Mouse (Mus musculus): Measurements from ENCODE around the gene Cox8a.

Cox8a gene

DNA sequence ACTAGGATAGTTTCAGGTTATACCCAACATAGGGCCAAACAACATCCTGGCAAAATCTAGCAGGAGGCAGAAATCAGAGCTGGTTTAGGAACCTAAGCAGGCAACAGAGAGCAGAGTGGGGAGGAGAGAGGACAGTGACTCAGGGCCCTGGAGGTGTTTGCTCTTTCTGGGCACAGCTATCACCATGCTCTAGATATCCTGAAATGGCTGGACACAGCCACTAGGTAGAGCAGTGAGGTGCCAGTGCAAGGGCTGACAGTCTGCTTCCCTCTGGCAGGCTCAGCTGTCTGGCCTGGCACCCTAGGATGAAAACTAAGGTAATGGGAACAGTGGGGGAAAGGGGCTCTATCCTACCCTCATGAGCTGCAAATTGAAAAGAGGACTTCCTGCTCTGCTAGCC, 6.1 kb upstream of the Cox8a start:
- DNase-seq (ENCODE audit: low spot score): no peak

DNA sequence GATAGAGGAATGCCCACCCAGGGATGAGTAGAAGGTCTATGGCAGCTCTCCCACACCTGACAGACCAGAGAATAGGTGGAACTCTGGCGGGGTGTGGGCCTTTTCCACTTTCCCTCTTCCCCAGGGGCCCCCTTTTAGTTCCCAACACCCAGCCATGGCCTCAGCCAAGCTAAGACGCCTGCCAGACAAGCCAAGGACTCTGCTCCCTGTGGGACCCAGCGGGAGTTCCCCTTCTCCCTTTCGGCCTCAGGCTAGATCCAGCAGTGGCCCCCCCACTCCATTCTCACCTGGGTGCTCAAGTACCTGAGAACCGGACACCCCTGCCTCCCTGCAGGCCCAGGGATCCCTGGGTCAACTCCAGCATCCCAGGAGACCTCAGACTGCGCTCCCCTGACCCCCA, 4.8 kb upstream of the Cox8a start:
- DNase-seq (ENCODE audit: low spot score): no peak

DNA sequence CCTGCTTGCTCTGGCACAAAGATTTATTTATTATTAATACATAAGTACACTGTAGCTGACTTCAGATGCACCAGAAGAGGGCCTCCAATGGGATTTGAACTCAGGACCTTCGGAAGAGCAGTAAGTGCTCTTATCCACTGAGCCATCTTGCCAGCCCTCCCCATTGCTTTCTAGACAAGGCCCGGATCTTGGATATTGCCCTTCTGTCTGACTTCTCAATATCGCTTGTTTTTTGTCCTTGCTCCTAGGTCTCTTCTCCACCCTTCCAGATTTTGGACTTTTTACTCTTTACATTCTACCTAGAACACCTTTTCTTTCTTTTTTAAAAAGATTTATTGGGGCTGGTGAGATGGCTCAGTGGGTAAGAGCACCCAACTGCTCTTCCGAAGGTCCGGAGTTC, 1.3 kb upstream of the Cox8a start:
- no peak for DNase-seq (ENCODE audit: low spot score)

DNA sequence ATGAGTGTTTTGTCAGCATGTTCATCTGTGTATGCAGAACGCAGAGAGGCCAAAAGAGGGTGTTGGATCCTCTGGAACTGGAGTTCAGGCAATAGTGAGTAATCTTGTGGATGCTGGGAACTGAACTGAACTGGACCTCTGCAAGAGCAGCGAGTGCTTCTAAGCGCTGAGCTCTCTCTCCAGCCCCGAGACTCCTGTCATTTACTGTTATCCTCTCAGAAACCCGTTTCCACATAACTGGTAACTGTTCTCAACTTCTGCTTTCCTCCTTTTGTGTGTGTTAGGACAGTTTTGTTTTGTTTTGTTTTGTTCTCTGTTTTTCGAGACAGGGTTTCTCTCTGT, 481 bp upstream of the Cox8a start:
- DNase-seq (ENCODE audit: low spot score): no peak

DNA sequence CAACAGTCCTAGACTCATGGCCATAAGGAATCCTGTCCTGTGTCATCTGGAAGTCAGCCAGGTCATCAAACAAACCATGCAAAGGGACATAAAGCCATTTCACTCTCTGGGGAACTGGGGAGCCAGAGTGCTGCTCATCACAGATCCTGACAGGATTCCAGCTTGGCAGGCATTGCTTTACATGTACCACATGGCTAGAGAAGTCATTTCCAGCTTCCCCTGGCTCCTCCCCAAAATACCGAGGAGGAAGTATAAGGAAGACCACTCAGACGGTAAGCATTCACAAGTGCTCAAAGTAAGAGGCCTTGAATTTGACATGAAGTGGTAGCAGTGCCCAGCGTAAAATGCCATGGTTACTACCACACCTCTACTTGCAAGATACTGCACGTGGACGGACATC, 2.9 kb downstream of the Cox8a start:
- DNase-seq (ENCODE audit: low spot score): no peak

DNA sequence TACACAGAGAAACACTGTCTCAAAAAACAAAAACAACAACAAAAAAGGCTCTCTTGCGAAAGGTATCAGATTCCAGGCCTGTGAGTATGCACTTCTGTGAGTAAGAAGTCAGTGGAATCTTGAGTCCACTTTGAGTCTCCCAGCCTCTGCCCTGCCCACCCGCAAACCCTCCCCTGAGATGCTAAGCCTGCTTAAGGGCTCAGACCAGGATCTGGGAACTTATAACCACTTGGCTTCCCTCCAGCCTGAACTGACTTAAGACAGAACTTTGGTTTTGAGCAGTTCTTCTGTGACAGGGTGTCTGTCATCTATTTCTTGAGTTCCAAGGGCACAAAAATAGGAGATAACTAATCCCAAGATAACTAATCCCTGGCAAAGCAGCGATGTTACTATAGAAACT, 4.4 kb downstream of the Cox8a start:
- DNase-seq (ENCODE audit: low spot score): no peak

DNA sequence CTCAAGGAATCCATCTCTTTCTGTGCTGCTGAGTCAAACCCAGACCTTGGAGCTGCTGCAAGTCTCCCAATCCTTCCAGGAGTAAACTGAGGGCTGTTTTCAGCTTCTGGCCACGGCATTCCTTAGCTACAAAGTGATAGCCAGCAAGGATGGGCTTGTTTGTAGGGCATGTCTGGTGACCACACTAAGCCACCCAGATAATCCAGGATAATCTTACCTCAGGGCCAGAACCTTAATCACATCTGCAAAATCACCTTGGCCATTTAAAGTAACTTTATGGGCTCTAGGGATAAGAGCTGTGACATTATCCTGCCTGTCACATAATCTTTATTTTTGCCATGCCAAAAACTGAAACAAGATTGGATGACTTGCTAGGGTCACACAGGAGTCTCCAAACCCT, 5.2 kb downstream of the Cox8a start:
- DNase-seq (ENCODE audit: low spot score): no peak

DNA sequence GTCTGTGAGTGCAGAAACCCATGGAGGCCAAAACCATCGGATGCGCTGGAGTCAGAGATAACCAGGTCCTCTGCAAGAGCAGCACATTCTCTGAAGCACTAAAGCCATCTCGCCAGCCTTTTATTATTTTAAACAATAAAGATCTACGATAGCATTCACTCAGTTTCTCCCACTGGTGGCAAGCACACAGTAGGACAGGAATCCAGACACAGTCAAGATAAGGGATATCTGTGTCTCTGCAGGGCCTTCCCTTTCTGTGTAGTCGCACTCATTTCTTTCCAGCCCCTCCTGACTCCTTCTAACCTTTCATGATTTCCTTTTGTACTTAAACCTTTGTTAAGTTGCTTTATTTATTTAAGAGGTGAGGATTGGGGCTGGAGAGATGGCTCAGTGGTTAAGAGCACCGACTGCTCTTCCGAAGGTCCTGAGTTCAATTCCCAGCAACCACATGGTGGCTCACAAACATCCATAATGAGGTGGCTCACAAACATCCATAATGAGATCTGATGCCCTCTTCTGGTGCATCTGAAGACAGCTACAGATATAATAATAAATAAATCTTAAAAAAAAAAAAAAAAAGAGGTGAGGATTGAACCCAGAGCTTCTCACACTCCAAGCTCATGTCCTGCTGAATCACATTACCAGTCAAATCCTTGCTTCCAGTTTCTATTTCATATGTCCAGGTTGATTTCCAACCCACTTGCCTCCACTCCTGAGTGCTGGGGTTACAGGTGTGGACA, 7.3 kb downstream of the Cox8a start:
- no peak for DNase-seq (ENCODE audit: low spot score)

DNA sequence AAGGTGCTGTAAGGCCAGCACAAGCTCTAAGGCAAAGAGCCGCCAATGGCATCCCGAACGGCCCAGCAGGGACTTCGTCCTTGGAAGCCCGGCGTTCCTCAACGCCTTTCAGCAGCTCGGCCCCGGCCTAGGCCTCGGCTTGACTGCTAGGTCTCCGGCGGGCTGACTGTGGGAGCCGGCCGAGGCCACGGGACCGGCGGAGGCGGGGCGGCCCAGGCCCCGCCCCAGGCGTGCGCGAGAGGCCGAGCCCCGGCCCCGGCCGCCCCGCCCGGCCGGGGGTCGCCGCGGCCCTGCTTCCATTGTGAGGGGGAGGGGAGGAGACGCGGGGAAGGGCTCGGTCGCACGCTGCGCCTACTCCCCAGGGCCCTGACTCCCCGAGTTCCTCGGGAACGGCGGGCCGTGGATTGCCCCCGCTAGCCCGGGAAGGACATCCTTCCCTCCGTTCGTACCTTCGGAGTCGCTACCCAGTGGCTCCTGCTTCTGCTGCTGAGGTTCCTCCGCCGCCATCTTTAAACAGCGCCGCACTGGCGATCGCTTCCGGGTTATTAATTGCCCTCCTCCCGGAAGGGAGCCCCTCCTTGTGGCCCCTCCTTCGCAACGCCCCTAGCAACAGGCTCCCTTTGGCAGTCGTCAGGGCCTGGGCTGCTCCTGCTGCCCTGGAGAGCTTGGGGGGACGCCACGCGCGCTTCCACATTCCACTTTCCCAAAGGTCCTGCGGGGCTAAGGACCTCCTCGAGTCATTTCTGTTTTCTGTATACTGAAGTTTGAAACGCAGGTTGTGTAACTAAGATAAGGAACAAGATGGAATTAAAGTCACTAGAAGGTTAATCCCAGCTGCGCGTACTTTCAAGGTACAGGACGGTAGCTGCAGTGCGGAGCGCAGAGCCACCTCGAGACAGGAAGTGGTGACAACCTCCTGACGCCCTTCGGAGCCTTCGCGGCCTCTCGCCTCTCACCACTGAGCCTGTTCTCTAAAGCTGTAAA, 11.4 kb downstream of the Cox8a start, which contains the start of gene Otub1:
Gene Otub1 (minus strand): TSS at position 564 of the 984 bp plus-strand sequence.
- DNase-seq (ENCODE audit: low spot score): peak; percentile 94

DNA sequence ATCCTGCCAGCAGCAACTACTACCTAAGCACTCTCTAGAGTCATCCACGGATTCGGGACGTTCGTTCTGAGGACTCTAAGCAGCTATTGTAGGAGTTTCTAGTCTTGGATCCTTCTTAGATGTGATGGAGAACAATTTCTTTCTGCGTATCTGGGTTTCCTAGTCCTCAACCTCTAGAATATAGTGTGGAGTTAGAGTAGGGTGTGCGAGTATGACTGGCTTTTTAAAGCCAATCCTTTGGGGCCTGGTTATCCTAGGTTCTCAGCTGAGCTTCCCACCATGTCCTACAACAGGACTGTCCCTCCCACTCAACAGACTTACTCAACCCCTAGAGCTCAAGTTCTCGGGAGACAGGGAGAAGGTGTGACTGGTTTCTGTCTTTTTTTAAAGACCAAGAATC, 12.1 kb downstream of the Cox8a start:
- no peak for DNase-seq (ENCODE audit: low spot score)

DNA sequence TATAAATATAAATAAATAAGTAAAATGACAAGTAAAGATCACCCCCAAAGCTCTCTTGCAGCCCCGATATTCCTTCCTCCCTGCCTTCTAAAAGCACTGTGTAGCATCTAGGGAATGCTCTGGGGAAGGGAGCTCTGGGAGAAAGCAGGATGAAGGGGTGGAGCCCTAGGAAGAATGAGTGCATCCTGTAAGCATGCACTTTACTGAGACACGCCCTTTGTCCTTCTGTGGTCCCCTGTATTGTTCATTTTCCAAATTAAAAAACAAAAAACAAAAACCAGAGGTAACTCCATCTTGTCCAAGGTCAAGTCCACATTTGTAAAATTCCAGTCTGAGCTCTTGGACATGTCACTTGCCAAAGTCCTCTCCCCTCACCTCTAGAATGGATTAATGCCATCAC, 12.5 kb downstream of the Cox8a start:
- DNase-seq (ENCODE audit: low spot score): no peak

DNA sequence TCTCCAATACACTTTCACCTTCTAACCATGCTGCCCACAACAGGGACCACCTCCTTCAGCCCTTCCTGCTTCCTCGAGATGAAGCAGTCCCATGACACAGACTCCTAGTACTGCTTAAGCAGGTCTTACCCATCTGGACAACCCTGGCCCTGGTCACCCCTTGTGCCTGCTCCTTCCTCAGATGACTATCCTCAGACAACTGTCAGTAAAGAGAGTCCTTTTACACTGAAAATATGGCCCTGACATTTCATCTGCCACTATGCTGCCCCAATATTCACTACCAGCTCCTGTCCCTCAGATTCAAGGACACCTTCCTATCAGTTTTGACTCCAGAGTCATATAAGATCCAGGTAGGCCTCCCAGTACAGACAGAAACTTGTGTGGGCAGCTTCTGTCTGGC, 17.0 kb downstream of the Cox8a start:
- DNase-seq (ENCODE audit: low spot score): no peak

DNA sequence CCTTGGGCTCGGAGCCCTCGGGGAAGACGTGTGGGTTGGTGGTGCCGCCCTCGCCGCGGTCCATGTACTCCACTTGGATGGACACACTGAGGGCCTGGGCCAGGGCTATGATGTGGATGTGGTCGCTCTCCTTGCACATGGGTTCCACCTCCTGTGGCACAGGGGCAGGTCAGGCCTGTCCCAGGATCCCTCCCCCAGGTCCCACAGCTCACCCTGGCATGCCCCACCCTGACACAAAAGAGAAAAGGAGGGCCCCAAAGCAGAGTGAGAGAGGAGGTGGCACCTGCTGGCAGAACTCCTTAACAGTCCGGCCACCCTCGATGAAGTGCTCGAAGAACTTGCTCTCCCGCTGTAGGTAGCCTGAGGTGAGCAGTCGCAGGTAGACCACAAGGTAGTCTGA, 18.3 kb downstream of the Cox8a start:
- DNase-seq (ENCODE audit: low spot score): no peak

DNA sequence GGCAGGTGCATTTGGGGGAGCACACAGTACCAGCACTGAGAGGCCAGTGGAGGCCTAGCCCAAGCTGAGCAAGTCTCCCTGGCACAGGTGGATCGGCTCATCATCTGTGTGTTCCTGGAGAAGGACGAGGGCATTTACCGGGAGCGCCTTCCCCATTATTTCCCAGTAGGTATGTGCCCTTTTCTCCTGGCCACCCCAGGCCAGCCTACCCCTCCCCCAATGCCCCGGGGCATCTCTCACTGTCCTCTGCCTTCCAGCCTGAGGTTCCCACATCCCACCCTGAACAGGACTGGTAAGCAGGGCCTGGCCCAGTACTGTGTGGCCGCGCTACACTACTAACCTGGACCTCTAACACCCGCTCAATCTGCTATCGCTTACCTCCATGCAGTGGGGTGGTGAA, 20.0 kb downstream of the Cox8a start:
- no peak for DNase-seq (ENCODE audit: low spot score)

DNA sequence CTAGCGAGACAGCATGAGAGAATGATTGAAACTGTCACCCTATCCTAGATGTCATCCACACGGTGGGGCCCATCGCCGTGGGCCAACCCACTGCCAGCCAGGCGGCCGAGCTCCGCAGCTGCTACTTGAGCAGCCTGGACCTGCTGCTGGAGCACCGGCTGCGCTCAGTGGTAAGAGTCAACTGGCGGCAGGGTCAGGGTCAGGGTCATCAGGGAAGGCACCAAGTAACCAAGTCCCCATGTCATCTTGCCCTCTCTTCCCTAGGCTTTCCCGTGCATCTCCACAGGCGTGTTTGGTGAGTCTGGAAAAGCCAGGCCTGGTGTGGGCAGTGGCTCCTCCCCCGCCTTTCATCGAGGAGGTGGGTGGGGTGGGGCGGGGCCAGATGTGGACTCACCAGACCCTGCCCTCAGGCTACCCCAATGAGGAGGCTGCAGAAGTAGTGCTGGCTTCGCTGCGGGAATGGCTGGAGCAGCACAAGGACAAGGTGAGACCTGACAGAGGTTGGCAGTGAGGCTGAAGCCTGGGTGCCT, 20.6 kb downstream of the Cox8a start:
- no peak for DNase-seq (ENCODE audit: low spot score)

DNA sequence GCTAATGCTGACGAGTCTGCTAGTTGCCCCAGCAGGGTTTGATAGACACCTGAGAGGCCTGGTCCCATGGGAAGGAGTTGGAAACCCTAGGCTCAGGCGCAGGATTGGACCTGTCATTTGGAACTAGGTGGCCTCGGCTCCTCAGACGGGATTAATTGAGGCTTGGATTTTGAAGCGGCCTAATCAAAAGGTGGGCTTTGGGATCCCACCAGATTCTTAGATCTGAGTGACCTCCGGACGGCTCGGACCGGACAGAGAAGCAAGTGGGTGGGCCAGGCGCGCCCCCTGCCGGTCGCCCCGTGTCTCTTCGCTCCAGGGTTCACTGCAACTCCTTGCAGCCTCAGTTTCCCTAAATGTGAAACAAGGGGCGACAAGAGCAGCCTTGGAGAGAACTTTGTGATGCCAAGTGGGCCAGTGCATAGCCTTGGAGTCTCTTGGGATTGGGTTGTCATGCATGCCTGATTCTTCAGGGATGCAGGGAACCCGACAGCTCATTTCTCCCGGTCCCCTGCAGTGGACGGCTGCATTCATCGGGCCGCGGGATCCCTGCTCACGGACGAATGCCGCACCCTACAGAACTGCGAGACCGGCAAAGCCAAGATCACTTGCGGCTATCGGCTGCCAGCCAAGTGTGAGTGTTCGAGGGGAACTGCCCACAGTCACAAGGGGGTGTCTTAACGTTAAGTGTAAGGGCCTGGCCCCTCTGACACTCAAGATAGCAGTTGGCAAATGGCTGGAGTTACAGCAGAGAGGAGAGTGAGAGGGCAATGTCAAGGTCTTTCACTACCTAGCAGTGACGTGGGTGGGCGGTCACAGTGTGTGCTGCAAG, 21.3 kb downstream of the Cox8a start:
- no peak for DNase-seq (ENCODE audit: low spot score)

DNA sequence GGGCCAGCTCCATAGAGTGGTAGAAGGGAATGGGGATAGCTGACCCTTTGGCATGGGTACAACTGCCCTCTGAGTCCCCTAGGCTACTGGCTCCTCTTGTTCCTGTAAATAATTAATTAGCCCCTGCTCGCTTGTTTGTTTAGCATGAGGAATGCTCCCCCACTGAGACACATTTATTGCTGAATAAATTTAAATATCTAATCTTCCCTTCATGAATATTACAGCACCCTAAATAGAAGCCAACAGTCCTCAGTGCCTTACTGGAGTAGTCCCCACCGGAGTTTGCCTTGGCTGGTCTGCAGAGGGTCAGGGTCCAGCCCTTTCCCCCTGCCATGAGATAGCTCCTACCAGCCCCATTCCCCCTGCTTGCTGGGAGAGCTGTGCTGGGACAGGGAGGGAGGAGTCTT, 24.9 kb downstream of the Cox8a start:
- no peak for DNase-seq (ENCODE audit: low spot score)

DNA sequence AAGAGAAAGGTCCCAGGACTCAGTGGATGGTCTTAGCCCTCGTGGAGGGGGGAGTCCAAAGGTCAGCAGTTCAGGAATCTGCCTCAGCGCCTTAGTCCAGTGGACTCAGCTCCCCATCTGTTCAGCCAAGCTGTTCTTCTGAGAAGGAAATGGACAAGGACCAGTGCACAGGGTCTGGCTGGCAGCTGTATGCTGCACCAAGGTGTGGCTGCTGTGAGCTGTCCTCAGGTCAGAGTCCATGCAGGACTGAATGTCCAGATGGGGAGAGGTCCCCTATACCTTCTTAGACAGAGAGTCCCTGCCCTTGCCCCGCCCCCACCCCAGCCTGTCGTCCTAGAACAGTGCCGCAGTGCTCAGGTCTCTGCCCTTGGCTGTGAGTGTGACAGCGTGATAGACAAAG, 25.8 kb downstream of the Cox8a start:
- no peak for DNase-seq (ENCODE audit: low spot score)

DNA sequence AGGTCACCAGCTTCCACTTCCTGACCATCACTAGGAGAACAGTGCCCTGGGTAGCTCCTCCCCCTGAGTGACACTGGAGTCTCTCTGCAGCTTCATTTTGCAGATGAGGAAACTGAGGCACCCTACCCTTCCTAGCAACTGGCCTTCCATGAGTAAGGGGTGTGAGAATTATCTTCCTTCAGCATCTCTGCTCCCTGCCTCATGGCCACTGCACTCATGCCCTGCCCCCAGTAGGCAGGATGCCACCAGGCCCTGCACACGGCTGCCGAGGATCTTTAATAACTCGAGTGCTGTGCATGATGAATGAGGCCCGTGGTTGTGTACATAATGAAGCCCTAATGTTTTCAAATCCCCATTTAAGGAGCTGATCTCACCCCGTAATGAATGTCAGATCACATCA, 26.4 kb downstream of the Cox8a start:
- no peak for DNase-seq (ENCODE audit: low spot score)

DNA sequence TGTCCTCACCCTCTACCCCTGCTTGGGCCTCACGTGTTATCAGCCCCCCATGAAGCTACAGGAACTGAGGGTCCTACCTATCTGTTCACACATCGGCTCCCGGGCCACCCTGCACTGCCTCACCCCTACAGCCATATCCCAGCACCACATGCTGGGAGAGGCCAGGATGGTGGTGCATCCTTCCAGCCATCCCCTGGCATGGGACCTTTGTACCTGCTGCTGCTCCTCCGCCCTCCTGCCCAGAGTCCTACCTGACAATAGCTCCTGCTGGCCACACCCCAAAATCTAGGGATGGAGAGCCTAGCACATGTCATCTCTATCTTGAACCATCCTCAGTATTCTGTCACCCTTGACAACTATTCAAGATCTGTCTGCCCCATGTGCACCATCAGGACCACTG, 28.4 kb downstream of the Cox8a start:
- DNase-seq (ENCODE audit: low spot score): no peak

DNA sequence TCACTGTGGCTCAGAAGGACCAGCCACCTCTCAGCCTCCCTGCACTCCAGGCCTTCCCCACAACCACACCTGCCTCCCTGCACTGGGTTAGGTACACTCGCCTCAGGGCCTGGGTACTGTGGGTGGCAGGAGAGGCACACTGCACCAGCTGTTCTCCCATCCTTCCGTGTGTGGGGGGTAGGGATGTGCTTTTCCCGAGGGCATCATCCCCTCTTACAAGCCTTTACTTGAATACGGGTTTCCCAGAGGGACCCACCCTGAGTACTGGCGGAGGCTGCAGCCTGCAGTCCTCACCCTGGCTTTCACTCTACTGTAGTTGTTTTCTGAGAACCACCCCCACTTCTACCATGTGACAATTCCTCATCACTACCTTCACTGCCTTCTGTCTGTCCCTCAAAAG, 30.3 kb downstream of the Cox8a start:
- DNase-seq (ENCODE audit: low spot score): no peak

DNA sequence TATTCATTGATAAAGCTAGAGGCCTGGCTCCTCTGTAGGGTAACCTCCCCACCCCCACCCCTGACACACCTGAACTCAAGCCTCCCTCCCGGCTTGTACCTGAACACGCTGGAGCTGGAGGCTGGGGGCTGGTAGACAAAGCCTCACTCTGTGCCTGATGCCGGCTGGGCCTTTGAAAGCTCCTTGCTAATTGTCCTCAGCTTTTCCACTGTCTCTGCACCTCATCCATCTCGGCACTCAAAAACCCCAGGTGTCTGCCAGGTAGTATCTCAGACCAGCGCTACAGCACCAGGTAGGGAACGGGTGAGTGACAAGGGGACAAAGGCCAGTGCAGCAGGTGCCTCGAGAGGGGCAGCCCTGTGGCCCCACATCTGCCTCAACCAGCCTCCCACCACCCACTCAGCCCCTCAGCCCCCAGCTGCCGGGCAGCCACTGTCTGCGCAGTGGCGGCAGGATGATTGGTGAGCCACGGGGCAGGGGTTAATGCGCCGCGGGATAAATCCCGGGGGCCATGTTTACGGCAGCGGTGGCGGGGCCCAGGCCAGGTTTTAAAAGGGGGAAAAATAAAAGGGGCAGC, 31.6 kb downstream of the Cox8a start:
- no peak for DNase-seq (ENCODE audit: low spot score)
